In the genomic region with DNA sequence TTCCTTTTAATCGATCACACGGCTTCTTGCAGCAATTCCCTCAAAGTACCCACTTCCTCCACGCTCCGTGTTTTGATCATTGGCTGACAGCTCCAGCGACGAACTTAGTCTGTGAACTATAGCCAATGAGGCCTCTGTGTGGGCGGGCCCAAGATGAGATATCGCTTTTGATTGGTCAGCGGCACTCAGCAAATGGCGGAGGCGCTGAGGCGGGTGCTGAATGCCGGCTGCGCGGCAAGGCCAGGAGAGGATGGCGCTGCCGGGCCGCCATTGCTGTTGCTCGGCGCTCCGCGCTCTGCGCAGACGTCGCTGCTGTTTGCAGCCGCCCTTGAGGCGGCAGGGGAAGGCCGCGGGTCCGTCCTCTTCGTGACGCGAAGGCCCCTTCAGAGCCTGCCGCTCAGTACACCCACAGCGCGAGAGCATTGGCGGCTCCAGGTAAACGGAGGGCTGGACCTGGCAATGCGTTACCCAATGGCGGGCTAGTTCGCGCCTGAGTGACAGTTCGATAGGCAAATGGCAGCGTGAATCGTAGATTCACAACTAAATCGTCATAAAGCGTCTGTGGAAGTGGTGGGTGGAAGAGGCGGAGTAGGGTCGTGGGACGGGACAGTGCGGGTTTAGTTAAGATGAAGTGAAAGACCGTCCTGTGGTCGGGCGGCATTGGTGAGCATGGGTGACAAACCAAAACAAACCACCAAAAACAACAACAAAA, we compare ENCODE assay signal across 7 mouse cellular contexts. TPM values are rescaled to one million over a fixed set of nuclear protein-coding genes. Genes with fewer than 3 reads are reported as not detected.
DNase-seq lines count a peak whose midpoint lies in the region; ATAC-seq lines count a peak whose summit lies in the region.

A gene (plus strand): TSS at position 186 of the 712 bp plus-strand sequence.

- WGBS in intestine, embryonic 16.5 days = under 1% methylated on average over 54 of the region's 54 CpGs
- WGBS in midbrain, embryonic 11.5 days = under 1% methylated on average over 53 of the region's 54 CpGs

- peak; percentile 99 for ATAC-seq in intestine, embryonic 16.5 days
- peak; percentile 98 for ATAC-seq in midbrain, embryonic 11.5 days (ENCODE audit: low FRiP score)

- DNase-seq in adrenal gland, adult 8-10 months = peak; percentile 97
- peak; percentile 98 for DNase-seq in embryo, embryonic 9.5 days (ENCODE audit: extremely low spot score)
- peak; percentile 88 to 97 for DNase-seq in gastrocnemius, postnatal 4 days (ENCODE audit: low spot score in 2 of 2)
- peak; percentile 99 to 100 for DNase-seq in left cerebral cortex, postnatal 36 days (ENCODE audit: low spot score in 2 of 2)
- peak; percentile 100 for DNase-seq in midbrain, embryonic 11.5 days (ENCODE audit: low spot score, missing footprints)
- peak; percentile 97 for DNase-seq in skeletal muscle tissue, adult 2 months (ENCODE audit: low read depth, low spot score)

- H3K9ac ChIP-seq in intestine, embryonic 16.5 days (ENCODE audit: low read depth, low read length) = peak within 1 kb of the TSS; percentile 91
- peak within 1 kb of the TSS; percentile 85 for H3K9ac ChIP-seq in midbrain, embryonic 11.5 days (ENCODE audit: low read length)

- no peaks in the 10 kb centered on the region for H3K36me3 ChIP-seq in intestine, embryonic 16.5 days (ENCODE audit: control insufficient read depth, insufficient read depth, low read length)
- no peaks in the 10 kb centered on the region for H3K36me3 ChIP-seq in midbrain, embryonic 11.5 days (ENCODE audit: control insufficient read depth, insufficient read depth, low read length)

- H3K4me1 ChIP-seq in intestine, embryonic 16.5 days (ENCODE audit: control insufficient read depth, insufficient read depth, low read length) = peaks cover 6% of the 10 kb centered on the region; the same call in 1 of the 2 replicates
- peaks cover 14% of the 10 kb centered on the region for H3K4me1 ChIP-seq in midbrain, embryonic 11.5 days (ENCODE audit: control insufficient read depth, insufficient read depth, low read length)

- H3K4me3 ChIP-seq in intestine, embryonic 16.5 days (ENCODE audit: low read length) = peak within 1 kb of the TSS; percentile 78
- peak within 1 kb of the TSS; percentile 73 for H3K4me3 ChIP-seq in midbrain, embryonic 11.5 days (ENCODE audit: low read depth, low read length)

- peak within 1 kb of the TSS; percentile 94 for H3K27ac ChIP-seq in intestine, embryonic 16.5 days (ENCODE audit: low read length)
- peak within 1 kb of the TSS; percentile 77 for H3K27ac ChIP-seq in midbrain, embryonic 11.5 days (ENCODE audit: low read depth, low read length)

- no peaks in the 10 kb centered on the region for H3K9me3 ChIP-seq in intestine, embryonic 16.5 days (ENCODE audit: control insufficient read depth, low read length)
- no peaks in the 10 kb centered on the region for H3K9me3 ChIP-seq in midbrain, embryonic 11.5 days (ENCODE audit: control insufficient read depth, low read length)

- peak within 1 kb of the TSS; percentile 75 for H3K4me2 ChIP-seq in intestine, embryonic 16.5 days (ENCODE audit: low read depth, low read length)
- peak within 1 kb of the TSS; percentile 65 for H3K4me2 ChIP-seq in midbrain, embryonic 11.5 days

- H3K27me3 ChIP-seq in intestine, embryonic 16.5 days (replicated peaks; ENCODE audit: control insufficient read depth, insufficient read depth, low read length) = peaks cover 14% of the 10 kb centered on the region
- peaks cover 12% of the 10 kb centered on the region for H3K27me3 ChIP-seq in midbrain, embryonic 11.5 days (ENCODE audit: control insufficient read depth, insufficient read depth, low read length)

- intact Hi-C loops in left cerebral cortex, postnatal 36 days (cut with DNase I) = loop anchor here (2.0 kb wide), 1 partner anchor 47 kb away; a partner anchor contains a TSS

RNA-seq across cellular contexts. Expression of the gene that starts here (rescaled TPM):
- 10 to 100 TPM; 17.5 to 22.5 (median 20.0) TPM for total RNA-seq in adrenal gland, adult 8-10 months (2022)
- 1 to 10 TPM; 5.2 to 6.3 TPM for total RNA-seq in gastrocnemius, postnatal 4 days (2021)
- polyA plus RNA-seq in intestine, embryonic 16.5 days (2015; fragmentation: Nextera tagmentation; extraction: Ambion mirVana) = 5.9 and 6.5 TPM in 2 replicates
- total RNA-seq in left cerebral cortex, postnatal 36 days (2021) = 10 to 100 TPM; 14.8 to 15.2 TPM
- polyA plus RNA-seq in midbrain, embryonic 11.5 days (2014; fragmentation: Nextera tagmentation; extraction: Ambion mirVana) = 20.3 and 22.3 TPM in 2 replicates

Comparison
In these comparisons a context has a peak if more than half of its experiments do, and no peak if none do; other contexts are left out.
1. Peak in every context shown above with its lines: DNase-seq, ATAC-seq, H3K4me3 ChIP-seq and H3K27ac ChIP-seq.